Mouse (Mus musculus): ENCODE measurements at regions not wholly inside any gene's neighbourhood (a gene's known extent, or its start where the extent isn't known, plus 50 kb on each side); places are given as distances from the start of the nearest gene placed in this dataset.

DNA sequence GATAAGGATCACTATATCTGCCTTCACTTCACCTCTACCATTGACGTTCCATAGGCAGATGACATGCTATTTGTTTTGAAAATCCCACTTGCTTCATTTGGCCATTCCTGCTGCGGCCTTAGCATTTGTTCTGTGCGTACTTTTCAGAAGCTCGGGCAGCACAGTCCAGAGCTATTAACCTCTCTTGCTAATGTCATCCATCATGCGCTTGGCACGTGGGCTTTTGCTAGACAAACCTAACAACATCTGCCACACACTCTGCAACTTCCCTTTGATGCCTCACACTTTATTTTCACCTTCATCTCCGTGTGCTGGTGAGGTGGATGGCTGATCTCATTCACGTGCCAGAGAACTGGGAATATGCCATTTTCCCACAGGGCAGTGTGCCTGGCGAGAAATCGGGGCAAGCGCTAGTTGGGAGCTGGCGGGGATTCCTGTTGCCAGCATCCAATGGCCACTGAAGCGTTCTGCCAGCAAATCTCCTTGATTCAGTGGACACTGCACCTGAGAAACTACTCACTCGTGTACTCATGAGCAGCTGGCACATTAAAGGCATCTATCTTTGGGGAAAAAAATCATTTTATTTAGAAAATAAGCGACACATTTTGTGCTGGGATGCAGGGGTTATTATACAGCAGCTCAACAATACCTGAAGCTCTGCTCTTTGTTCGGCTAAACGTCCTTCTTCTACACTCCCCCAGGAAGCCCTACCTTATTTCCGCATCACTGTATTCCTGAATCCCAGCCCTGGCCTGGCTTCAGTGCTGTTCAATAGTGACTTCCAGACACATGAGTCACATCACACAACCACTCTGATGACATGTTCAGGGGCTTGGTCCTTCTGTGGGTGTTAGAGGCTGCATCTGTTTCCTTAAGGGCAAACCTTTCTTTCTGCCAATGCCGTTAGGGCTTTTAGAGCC is 279.4 kb upstream of the Pard3b start:
- TF ChIP-seq CTCF (IDR thresholded peaks at IDR 0.05) (no peak), EP300 (IDR thresholded peaks at IDR 0.05) (no peak)

Data from lung, postnatal 0 days (tissue).